Mouse (Mus musculus) kidney, adult 11 months (tissue): ENCODE measurements around the gene Olfr313.

Source experiments
- DNase-seq: peaks from one replicate; pipeline ENCODE4 v3.0.0; 2022

Olfr313 gene

GRCm38 (mm10) chr11:58860744-58861143, 45.9 kb downstream of the Olfr313 start:
- no peak for DNase-seq

GRCm38 (mm10) chr11:58867039-58867953, 52.5 kb downstream of the Olfr313 start, which contains the start of gene 2810021J22Rik:
Gene 2810021J22Rik, plus strand, starts transcription at chr11:58867216.
- DNase-seq, result peak; percentile 78

- DNase-seq, result peak; percentile 15
These were observed 53.1 kb downstream of the Olfr313 start for GRCm38 (mm10) chr11:58867954-58868330.
